Mouse (Mus musculus): ENCODE results near the gene Fto.

The Fto gene

DNA sequence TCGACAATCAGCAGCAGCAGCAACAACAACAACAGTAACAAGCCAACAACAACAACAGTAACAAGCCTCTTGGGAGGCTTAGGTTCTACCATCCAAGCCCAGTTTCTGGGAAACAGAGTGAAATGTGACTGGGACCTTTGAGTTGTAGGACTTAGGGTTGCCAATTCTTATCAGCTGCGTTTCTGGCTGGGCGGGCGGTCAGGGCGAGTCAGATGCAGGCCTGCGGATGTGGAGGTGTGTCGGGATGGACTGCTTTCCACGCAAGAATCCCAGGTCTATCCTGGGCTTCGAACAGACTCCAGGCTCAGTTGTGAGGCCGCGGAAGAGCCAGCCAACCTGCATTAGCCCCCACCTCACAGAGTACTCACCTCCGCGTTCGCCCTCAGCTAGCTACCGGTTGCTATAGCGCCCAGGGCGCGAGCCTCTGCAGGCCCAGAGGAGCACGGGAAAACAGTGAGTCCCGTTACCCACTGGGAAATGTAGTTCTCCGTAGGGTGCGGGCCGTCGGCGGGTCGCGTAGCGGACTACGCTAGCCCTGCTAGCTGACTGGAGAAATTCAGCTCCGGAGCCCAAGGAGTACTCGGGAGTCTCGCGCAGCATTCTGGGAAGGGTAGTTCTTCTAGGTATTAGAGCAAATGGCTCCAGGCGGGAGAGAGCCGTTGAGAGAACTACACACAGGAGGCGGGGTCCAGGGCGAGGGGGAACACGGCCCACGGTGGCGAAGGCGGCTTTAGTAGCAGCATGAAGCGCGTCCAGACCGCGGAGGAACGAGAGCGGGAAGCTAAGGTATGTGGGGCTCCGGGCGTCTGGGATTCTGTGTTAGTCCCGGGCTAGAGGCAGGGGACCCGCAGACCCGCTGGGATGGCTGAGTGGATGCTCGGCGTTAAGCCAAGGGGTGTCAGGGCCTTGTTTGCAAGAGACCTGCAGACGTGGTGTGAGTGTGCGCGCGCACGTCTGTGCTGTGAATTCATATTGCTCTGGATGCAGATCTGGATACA, at the start of gene Fto, which contains the start of gene Rpgrip1l:
TSS of gene Fto (plus strand) at position 691 of the 998 bp plus-strand sequence.
TSS of gene Rpgrip1l (minus strand) at position 428 of the 998 bp plus-strand sequence.
- DNase-seq: peak; percentile 93 to 97

DNA sequence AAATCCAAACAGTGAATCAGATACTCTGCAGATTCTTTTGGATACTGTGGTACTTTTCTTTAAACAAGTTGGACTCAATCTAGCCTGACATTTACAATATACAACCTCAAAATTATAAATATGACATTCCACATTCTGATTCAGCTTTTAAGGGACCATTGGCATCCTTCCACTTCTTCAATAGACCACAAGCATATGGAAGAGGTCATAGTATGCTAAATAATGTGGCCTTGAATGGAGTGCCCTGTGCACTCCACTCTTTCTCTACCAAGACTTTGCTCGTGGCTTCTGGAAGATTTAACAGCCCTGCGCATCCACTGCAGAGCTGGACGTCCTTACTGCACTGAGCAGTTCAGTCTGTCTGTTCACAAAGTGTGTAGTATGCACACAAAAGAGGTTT, 49.4 kb upstream of the Fto start:
- DNase-seq: no peak

DNA sequence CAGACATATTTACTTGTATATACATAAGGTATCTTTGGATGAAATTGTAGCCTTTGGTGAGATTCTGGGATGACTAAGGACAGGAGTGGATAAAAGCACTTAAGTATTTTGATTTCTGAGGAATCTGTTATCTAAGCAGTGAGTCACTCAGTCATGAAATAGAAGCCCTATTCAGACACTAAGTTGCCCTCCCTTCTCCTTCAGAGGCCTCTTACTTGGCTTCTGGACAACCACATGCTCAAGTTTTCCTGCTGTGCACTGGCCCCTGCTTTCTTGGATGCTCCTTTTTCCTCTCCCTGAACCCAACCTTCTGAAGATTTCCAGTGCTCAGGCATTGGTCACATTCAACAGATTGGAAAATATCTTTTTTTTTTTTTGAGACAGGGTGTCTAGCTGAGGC, 48.8 kb upstream of the Fto start:
- no peak for DNase-seq

DNA sequence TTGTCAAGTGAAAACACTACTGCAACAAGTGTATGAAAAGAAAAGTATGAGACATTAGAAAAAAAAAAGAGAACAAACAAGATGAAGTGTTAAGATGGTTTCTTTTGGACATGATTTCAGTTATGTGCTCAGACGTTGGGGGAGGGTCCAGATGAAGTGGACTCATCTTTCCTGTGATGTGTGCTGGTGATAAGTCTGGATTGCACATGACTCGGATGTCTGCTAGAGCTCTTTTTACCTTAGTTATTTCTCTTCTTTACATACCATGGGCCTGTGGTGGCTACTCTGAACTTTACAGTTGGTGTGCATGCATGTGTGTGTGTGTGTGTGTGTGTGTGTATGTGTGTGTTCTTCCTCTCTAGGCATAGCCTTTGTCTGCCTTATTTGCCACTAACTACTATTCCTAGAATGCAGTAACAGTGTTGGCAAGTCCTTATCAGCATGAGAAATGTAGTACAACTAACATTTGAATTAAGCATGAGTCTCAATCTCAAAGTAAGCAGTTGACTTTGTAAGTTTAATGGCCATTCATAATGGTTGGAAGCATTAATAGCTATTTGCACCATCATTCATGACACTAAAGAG, 43.9 kb upstream of the Fto start:
- no peak for DNase-seq

DNA sequence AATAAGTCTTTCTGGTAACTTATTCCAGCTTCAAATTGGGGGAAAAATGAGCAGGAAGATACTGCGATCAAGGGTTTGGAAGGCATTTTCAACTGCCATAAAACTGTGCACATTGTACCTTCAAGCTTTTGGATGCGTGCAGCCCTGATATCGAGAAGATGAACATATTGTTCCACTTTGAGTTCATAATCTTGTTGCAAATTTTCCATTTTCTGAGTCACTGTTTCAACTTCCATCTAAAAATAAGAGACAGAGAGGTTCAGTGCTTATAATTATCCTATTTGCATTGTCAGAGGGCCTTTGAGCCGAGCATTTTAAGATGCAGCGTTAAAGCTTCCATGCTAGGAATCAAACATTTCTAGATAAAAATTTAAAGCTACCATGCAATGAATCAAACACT, 39.8 kb upstream of the Fto start:
- DNase-seq: no peak

DNA sequence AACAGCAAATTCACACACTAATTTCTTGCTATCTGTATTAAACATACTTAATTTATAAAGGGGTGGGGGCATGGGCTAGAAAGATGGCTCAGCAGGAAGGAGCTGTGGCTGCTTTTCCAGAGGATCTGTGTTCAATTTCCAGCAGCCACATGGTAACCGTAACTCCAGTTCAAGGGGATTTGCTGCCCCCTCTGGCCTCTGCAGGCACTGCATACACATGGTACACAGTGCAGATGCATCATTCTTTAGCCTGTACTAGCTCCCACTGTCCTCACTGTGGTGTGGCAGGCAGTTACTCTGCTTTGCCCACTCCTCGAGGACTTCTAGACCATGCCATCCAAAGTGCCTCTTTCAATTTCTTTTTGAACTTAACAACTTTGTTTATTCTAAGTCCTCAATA, 37.0 kb upstream of the Fto start:
- peak; percentile 15 to 17 for DNase-seq

DNA sequence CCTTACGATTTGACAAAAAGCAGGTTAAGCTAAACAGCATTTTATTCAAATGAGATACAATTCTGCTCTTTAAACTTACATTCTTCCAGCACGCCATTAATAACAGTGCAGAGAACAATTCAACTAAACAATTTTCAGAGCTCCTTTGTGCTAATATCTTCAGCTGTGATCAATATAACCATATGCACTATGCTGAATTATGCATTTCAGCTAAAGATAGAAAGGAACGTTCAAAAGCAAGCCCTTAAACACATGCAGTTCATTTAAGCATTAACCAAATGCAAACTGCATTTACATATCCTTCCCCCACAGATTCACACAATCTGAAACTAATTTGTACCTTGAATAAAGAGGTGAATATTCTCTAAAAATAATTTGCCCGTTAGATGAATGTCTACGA, 35.3 kb upstream of the Fto start:
- DNase-seq: no peak

DNA sequence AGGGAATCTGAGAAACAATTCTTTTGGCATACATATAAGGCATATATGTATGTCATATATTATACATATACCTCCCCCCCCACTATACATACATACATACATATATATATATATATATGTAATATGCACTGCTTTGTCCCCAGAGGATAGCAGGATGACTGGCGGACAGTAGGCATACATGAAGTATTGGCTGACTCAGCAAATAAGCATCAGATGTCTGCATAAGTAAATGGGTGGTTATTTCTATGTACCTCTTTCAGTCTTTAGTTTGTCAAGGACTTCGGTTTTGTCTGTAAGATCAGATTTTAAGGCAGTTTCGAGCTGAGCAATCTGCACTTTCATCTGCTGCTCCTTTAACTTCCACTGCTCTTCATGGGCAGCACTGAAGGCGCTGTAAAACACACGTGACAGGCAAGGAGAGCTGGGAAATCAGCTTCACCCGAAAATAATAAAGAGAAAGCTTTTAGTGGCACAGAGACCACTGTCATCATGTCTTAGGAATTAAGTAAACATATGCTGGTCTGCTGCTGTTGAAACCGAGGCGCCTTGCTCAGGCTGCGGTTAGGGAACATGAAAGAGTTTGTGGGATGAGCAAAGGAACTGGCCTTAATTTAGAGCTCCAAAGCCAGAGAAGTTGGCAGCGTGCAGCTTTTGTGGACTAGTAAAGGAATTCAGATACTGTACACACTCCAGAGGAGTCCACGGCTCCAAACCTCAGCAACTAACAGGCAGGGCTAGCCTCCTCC, 32.7 kb upstream of the Fto start:
- DNase-seq: no peak

DNA sequence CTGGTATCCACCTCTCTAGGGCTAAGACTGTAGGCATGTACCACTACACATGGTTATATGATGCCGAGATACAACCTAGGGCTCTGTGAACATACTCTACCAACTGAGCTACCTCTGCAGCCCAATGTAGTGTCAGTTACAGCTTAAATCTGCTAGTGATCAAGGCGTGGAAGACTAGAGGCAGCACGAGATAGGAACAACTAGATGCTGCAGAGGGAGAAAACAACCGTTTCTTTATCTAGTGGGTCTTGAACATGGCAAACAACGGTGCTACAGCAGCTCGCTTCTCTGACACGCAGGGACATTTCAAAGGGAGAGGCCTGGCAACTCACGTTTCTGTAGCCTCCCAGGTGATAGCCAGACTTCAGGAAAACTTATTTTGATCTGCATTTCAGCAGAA, 31.8 kb upstream of the Fto start:
- DNase-seq: no peak

DNA sequence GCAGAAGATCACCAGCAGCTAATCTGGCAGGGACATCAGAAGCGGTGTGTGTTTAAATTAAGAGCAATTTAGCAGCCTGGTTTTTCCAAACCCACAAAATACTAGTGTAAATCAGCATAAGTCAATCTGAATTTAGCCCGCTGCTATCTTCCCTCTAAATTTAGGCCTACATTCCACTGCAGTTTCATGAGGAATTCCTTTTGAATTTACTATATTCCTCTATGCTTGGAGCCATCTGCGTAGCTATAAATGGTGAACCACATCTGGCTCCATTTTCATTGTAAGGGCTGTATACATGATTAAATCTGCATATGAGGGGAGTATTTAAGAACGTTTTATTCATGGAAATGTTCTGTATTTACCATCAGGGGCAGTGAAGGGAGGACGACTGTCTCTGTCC, 30.7 kb upstream of the Fto start:
- no peak for DNase-seq

DNA sequence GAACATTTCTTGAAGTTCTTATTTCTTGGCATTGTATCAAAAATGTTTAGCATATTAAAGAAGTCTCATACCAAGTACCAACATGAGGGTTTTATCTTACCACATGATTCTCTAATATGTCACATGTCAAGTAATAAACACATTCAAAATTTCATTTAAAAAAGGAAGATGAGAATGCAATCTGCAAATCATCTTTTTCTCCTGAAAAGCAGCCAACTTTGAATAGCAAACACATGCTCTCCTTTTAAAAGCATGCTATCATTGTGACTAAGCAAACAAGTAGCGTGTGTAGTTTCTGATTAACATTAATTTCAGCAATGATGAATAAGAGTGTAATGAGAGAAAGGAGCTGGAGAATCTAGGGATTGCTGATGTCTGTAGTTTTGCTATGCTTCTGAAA, 29.5 kb upstream of the Fto start:
- no peak for DNase-seq

DNA sequence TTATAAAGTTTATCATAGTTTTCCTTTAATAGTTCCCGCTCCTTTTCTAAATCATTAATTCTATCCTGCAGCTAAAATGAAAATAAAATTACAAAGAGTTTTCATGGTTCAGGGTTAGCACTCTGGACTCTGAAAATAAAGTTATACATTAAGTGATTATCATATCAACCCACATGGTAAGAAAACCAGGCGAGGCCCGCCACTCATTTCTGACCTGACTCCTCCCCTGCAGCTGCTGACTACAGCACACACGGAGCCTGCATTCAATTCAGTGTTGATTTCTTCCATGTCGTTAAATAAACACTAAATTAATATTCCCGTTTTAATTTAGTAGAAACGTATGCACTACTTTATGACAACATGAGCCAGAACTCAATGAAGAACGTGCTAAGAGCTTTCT, 27.1 kb upstream of the Fto start:
- no peak for DNase-seq

DNA sequence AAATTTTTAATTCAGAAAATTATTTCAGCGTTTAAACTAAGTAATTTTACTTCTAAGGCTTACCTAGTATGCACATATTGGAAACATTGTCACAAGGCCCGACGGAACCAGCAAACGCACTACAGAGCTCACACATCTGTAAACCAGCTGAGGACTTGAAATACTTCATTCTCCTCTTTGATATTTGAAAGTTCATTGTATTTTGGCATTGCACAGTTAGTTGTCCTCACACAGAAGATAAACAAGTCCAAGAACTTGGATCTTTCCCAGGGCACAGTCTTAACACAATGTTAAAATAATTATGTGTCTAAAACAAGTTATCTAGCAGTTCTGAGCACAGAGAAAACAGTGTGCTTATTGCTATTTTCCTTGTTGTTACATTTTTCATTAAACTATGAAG, 22.7 kb upstream of the Fto start:
- DNase-seq: no peak

DNA sequence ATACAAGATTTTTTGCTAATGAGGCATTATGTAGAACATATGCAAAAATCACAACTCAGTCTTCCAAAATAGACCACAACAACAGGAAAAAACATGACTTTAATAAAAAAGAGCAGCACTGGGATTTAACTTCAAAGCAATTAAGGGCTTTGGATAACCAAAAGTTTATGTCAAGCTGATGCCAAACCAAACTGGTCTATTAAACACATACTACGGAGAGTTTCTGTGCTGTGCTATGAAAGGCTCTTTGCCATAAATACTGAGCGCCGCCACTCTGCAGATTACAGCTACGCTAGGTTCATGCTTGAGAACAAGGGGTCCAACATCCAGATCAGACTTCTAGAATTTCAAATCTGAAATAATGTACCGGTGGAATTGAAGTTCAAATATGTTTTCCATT, 17.5 kb upstream of the Fto start:
- DNase-seq: no peak

DNA sequence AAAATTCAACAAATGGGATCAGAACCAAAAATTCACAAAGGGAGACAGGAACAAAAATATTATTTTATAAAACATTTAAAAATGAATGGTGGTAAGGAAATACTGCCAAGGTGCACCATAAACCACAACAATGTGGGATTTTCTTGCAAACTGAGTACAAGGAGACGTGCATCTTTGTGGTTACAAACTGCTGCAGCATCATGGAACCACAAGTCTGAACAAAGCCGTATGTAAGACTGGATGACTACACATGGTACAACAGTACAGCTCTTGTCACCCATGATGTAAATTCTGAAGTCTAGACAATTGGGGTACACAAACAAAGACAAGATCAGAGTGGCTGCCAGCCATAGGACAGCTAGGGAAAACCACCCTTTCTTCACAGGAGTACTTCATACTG, 14.7 kb upstream of the Fto start:
- DNase-seq: no peak

DNA sequence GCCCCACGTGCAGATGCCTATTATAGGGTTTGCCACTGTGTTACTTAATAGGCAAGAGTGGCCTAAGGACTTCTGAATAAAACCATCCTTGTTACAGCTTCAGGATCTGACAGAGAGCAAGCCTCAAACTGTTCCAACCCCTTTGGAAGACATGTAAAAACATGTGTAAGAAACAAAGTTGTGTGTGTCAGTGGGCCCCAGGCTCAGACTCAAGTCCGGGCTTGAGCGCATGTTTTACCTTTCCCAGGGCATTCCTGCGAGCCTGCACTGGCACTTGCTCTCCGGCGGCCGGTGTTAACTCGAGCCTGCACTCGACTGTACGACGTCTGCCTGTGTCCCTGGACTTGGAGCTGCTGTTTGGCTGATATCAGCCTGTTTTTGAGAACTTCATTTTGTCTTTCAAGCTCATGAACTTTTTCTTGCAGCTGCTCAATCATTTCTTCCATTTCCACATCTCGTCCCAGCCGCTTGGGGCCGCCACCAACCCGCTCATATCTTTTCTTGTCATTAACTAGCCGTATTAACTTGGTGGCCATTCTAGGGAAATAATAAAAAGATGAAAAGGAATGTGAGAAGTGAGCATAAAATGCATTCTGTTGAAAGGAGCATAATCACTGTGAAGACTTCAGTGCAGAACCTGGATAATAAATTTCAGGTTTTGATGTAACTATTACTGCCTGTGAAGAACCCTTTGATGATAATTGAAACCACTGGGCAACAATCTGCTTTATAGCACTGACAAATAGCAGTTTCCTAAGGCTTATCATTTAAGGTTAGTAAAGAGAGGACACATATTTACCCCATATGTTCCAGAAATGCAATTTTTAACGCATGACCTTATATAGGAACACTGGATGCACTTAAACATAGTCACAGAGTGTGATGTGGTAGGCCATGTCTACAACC, 8.6 kb upstream of the Fto start:
- DNase-seq: no peak

DNA sequence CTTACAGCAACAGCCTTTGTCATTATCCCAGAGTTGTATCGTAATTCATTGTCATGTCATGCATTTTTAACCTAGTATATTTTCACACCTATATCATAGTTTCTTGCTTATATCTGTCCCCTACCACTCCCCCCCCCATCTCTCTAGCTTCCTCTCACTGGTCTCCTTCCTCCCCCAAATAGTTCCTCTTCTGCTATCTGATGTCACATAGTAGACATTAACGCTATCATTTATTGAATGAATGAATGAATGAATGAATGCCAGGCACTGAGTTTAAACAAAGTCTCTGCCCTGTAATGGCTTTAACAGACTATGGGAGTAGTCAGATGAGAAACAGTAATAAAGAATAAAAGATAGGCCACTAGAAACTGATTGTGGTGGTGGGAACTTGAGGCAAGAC, 983 bp upstream of the Fto start:
- no peak for DNase-seq

DNA sequence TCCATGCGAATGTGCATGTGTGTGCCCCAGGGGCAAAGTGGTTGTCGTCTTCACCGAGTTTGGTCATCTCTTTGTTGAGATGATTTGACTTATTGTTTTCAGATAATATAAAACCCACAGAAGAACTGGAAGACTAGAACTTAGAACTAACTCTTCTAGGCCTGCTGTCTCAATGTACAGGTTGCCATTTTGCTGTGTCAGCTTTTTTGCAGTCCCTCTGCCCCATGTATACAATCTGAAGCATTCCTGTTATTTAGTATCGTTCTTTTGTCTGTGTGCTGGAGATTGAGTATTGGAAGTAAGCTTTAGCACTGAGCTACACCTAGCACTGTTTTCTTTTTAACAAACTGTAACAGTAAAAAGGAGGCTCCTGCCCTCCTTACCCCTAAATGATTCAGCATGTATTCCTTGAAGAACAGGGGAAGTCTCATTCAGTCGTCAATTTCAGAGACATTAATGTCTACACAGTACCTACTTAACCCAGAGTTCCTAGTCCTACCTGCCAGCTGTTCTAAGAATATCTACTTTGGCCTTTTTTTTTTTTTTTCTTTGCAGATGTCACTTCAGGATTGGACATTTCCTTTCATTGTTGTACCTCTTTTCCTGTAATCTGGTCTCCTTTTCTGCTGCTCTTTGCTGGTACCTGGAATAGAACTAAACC, 4.4 kb downstream of the Fto start:
- no peak for DNase-seq

DNA sequence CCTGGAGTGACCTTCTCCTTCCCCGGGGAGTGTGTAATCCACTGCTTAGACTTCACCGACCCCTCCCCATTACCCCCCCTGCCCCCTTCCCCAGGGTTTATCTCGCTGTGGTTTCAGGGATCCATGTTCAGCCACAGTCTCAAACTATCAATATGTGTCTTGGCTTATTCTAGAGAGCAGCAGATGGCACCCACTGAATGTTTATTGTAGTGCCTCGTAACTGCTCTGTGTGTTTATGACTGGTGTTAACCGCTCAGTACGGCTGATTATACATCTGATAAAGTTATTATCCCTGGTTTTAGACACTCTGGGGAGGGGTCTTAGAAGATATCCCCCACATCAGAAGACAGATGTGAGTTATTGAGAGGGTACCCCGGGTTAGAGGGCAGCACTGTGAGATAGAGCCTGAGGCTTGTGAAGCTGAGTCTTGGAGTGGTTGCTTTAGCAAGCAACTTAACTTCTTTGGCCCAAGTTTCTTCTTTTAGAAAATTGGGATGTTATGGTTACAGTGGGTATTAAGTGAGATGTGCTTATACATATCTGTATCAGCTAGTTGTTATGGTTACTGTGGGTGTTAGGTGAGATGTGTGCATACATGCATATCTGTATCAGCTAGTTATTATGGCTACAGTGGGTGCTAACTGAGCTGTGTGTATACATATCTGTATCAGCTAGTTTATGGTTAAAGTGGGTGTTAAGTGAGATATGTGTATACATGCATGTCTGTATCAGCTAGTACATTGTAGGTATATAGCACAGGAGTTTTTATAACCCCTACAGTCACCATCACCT, 5.8 kb downstream of the Fto start:
- no peak for DNase-seq

DNA sequence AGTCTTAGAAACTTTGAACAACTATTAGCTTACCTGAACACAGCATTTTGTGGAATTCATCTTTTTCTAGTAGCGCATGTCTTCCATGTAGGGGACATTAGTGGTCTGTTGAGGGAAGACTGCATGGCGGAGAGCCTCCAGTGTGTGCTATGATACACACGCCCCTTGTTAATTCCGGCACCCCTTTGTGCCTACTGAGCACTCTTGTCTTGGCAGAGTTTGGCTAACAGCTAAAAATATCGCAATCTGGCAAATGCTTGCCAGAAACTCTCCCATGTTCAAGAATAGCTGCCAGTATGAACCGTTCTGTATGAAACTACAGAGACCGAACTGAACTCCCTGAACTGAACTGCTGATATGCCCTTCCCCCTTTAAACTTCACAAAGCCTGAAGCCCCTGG, 10.2 kb downstream of the Fto start:
- DNase-seq: no peak

DNA sequence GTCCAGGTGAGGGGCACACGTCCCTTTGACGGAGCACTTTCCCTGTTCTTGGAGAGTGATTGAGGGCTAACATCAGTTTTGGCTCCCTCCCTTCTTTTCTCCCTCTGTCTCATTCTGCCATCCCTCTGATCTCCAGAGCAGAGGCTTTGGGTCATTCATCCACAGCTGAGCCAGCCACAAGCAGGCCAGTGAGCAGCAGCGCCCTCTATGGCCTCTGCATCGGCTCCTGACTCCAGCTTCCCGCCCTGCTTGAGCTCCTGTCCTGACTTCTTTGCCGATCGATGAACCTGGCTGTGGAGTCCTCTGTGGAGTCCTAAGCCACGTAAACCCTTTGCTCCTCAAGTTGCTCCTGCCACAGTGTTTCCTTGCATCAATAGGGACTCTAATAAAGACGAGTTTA, 10.9 kb downstream of the Fto start:
- no peak for DNase-seq

All from thymus, postnatal 36 days (tissue).